Mouse (Mus musculus): ENCODE data around the gene Col9a1.
A peak's percentile ranks its signal among the peaks of the same experiment; 100 is the strongest.

Col9a1 gene

GRCm38 (mm10) chr1:24222231-24222630, 44.8 kb downstream of the Col9a1 start:
- DNase-seq (ENCODE audit: low read depth, low spot score) = no peak

- DNase-seq (ENCODE audit: low read depth, low spot score) = no peak
Measured at GRCm38 (mm10) chr1:24222981-24223612, 45.7 kb downstream of the Col9a1 start.

GRCm38 (mm10) chr1:24225825-24226526, 48.6 kb downstream of the Col9a1 start:
- DNase-seq (ENCODE audit: low read depth, low spot score) = no peak

- DNase-seq (ENCODE audit: low read depth, low spot score) = no peak
Measured at GRCm38 (mm10) chr1:24226941-24227711, 49.7 kb downstream of the Col9a1 start.

- no peak for DNase-seq (ENCODE audit: low read depth, low spot score)
Measured at GRCm38 (mm10) chr1:24229552-24229951, 52.1 kb downstream of the Col9a1 start.

GRCm38 (mm10) chr1:24230428-24230827, 53.0 kb downstream of the Col9a1 start:
- DNase-seq (ENCODE audit: low read depth, low spot score) = no peak

- DNase-seq (ENCODE audit: low read depth, low spot score) = peak; percentile 4
Measured at GRCm38 (mm10) chr1:24231504-24232270, 54.3 kb downstream of the Col9a1 start.

- no peak for DNase-seq (ENCODE audit: low read depth, low spot score)
Measured at GRCm38 (mm10) chr1:24236330-24236729, 58.9 kb downstream of the Col9a1 start.

- DNase-seq (ENCODE audit: low read depth, low spot score) = no peak
Measured at GRCm38 (mm10) chr1:24240039-24240691, 62.8 kb downstream of the Col9a1 start.

- no peak for DNase-seq (ENCODE audit: low read depth, low spot score)
Measured at GRCm38 (mm10) chr1:24244931-24245330, 67.5 kb downstream of the Col9a1 start.

- peak; percentile 43 for DNase-seq (ENCODE audit: low read depth, low spot score)
Measured at GRCm38 (mm10) chr1:24245700-24246375, 68.4 kb downstream of the Col9a1 start.

GRCm38 (mm10) chr1:24248294-24249104, 71.1 kb downstream of the Col9a1 start:
- no peak for DNase-seq (ENCODE audit: low read depth, low spot score)

GRCm38 (mm10) chr1:24249105-24249664, 71.8 kb downstream of the Col9a1 start:
- peak; percentile 49 for DNase-seq (ENCODE audit: low read depth, low spot score)

GRCm38 (mm10) chr1:24257961-24258360, 80.6 kb downstream of the Col9a1 start:
- no peak for DNase-seq (ENCODE audit: low read depth, low spot score)

GRCm38 (mm10) chr1:24259419-24259818, 82.0 kb downstream of the Col9a1 start:
- DNase-seq (ENCODE audit: low read depth, low spot score) = no peak

- DNase-seq (ENCODE audit: low read depth, low spot score) = no peak
Measured at GRCm38 (mm10) chr1:24261181-24261580, 83.8 kb downstream of the Col9a1 start.

GRCm38 (mm10) chr1:24267022-24267421, 89.6 kb downstream of the Col9a1 start:
- no peak for DNase-seq (ENCODE audit: low read depth, low spot score)

GRCm38 (mm10) chr1:24286360-24286759, 109.0 kb downstream of the Col9a1 start:
- DNase-seq (ENCODE audit: low read depth, low spot score) = no peak

GRCm38 (mm10) chr1:24292515-24292914, 115.1 kb downstream of the Col9a1 start:
- no peak for DNase-seq (ENCODE audit: low read depth, low spot score)
